Mouse (Mus musculus) liver, embryonic 11.5 days (tissue): ENCODE measurements around the gene Id3. TPM values are rescaled to one million over a fixed set of nuclear protein-coding genes. Genes with fewer than 3 reads are reported as not detected.
A peak's percentile ranks its signal among the peaks of the same experiment; 100 is the strongest.

Experiments used
- ATAC-seq: fragments of 200-750 bp; cut with Nextera tagmentation; replicated peaks from 2 replicates; pipeline ENCODE4 v1.8.0; 2017; ENCODE audit warnings: moderate number of reproducible peaks, mild to moderate bottlenecking, moderate TSS enrichment, moderate library complexity; ENCODE audit not compliant: low FRiP score
- DNase-seq: peaks from one replicate; pipeline ENCODE4 v3.0.0-alpha.2; 2017; ENCODE audit warnings: low spot score
- H3K27ac ChIP-seq: fragments of 300-500 bp; sonication (generic); 2 replicates; pipeline ENCODE4 v1.5.1; 2014; ENCODE audit warnings: mild to moderate bottlenecking, low read depth, low read length, control low read depth
- H3K27me3 ChIP-seq: fragments of 300-500 bp; sonication (generic); replicated peaks from 2 replicates; pipeline ENCODE4 v1.6.1; 2014; ENCODE audit warnings: low read length, mixed read lengths; ENCODE audit not compliant: control insufficient read depth, insufficient read depth
- H3K36me3 ChIP-seq: fragments of 300-500 bp; sonication (generic); 2 replicates; pipeline ENCODE4 v1.6.1; 2014; ENCODE audit warnings: mild to moderate bottlenecking, low read length, moderate library complexity, mixed read lengths; ENCODE audit not compliant: control insufficient read depth, insufficient read depth
- H3K4me1 ChIP-seq: fragments of 300-500 bp; sonication (generic); replicated peaks from 2 replicates; pipeline ENCODE4 v1.6.1; 2014; ENCODE audit warnings: low read length, mixed read lengths; ENCODE audit not compliant: control insufficient read depth, insufficient read depth
- H3K4me2 ChIP-seq: fragments of 300-500 bp; sonication (generic); 2 replicates; pipeline ENCODE4 v1.6.1; 2014; ENCODE audit warnings: mild to moderate bottlenecking, control low read depth, moderate library complexity
- H3K4me3 ChIP-seq: fragments of 300-500 bp; sonication (generic); 2 replicates; pipeline ENCODE4 v1.5.1; 2014; ENCODE audit warnings: low read depth, low read length, control low read depth
- H3K9ac ChIP-seq: fragments of 300-500 bp; sonication (generic); 2 replicates; pipeline ENCODE4 v1.6.1; 2014; ENCODE audit warnings: low read depth, low read length, control low read depth
- H3K9me3 ChIP-seq: fragments of 300-500 bp; sonication (generic); 2 replicates; pipeline ENCODE4 v1.6.1; 2016; ENCODE audit warnings: low read length, inconsistent platforms, mixed read lengths; ENCODE audit not compliant: control insufficient read depth
- WGBS: fragments of 180-500 bp; shearing (Covaris S2); extraction: QIAGEN DNeasy Blood & Tissue Kit; methylation state at CpG from one replicate; pipeline ENCODE4 v1.1.7; 2014; 5-methylcytosine and 5-hydroxymethylcytosine counted together
- polyA plus RNA-seq: library from polyadenylated mRNA; unstranded; fragments of >200 nt; fragmentation: Nextera tagmentation; extraction: Ambion mirVana; gene quantifications from 2 replicates; pipeline ENCODE4 v1.2.1, GENCODE M21; 2014

Id3 gene
- polyA plus RNA-seq, 1 experiment from 2014 or later = 200 TPM

DNA sequence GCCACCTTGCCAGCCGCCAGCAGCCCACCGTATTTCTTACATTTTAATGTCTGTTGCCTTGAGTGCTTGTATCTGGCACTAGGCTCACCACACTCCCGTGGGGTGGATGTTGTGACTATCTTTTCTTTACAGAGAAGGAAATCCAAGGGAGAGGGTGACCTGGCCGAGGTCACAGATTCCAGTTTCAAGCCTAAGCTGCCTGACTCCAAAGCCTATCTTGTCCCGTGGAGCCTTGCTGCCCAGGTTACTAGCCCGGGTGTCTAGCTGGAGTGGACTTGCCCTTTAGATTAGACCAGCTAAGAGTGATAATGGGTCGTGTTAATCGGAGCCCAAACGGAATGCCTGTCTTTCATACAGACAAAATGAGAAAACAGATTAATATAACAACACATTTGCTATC, 9.5 kb upstream of the Id3 start:
- Histone ChIP-seq H3K4me1 (peaks cover 8% of the 10 kb centered on the region), H3K9ac (no peak overlapping the region), H3K4me3 (no peak overlapping the region), H3K27ac (peak overlapping the region; percentile 90; the same call in 1 of the 2 replicates), H3K36me3 (no peaks in the 10 kb centered on the region), H3K27me3 (peaks cover 43% of the 10 kb centered on the region), H3K4me2 (peak overlapping the region; percentile 68; the same call in 1 of the 2 replicates), H3K9me3 (no peaks in the 10 kb centered on the region)
- no peak for DNase-seq
- WGBS = 19% methylated on average over 9 of the region's 9 CpGs
- no peak for ATAC-seq

DNA sequence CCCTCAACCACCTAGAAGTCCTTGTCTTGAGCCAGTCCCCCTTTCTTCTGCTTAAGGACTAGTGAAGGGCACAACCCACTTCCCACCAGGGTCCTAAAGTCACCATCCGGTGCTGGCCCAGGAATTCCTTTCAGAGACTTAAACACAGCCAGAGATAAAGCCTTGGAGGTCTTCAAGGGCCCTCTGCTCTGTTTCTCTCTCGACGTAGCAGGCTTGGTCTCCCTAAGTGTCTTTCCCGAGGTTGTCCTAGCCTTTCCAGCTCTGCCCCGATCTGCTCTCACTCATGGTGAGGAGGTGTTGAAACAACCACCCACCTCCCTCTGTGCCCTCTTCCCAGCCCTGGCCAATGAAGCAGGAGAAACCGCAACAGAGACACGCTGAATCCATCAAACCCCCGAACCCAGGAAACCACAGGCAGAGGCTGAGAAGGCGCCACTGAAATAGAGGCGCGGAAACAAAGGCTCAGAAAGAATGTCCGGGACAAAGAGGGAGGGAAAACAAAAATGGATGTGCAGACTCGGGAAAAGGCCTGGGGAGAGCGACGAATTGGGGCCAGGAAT, 8.8 kb upstream of the Id3 start:
- H3K9me3 ChIP-seq = no peaks in the 10 kb centered on the region
- H3K27me3 ChIP-seq = peaks cover 47% of the 10 kb centered on the region
- no peak for DNase-seq
- under 1% methylated on average over 15 of the region's 15 CpGs for WGBS
- no peak for ATAC-seq
- peak overlapping the region; percentile 62 for H3K9ac ChIP-seq
- peaks cover 12% of the 10 kb centered on the region for H3K4me1 ChIP-seq
- H3K36me3 ChIP-seq = no peaks in the 10 kb centered on the region
- H3K4me2 ChIP-seq = peak overlapping the region; percentile 68
- peak overlapping the region; percentile 41 for H3K4me3 ChIP-seq
- H3K27ac ChIP-seq = peak overlapping the region; percentile 90

DNA sequence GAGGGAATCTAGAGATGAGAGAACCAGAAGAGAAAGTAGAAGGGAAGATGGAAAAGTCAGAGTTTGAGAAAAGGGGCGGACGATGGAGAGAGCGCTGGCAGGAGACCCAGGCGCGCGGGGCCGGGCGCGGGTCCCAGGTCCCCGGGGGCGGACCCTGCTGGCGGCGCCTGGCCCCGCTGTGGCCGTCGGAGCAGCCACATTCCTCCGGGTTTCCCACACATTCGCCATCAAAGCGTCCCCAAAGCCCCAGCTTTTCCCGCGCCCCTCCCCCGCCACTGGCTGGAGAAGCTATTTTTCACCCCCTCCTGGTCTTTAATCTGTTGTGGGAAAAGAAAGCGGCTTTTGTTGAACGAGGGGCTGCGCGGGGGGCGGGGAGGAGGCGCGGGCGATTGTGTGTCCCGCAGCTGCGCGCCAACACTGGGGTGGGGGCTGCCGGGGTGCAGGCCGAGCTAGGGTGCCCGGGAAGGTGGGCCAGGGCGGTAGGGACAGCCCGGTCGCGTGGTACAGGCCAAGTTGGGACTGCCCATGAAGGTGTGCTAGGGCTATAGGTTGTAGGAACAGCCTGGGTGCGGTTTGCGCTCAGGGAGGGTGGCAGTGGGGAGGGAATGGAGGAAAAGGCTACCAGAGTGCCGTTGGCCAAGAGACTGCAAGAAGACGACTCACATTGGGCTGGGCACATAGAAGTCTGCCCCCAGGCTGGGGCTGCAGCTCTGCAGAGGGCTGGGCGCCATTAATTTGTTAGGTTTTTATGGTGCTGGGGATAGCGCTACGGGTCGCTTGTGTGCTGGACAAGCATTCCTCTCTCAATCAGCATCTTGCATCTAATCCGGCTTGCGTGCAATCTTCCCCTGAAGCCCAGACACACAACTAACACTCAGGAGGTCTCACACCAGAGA, 8.1 kb upstream of the Id3 start:
- H3K9ac ChIP-seq = peak overlapping the region; percentile 62
- ATAC-seq = no peak
- H3K4me1 ChIP-seq = peaks cover 17% of the 10 kb centered on the region
- WGBS = 3% methylated on average over 49 of the region's 50 CpGs
- peaks cover 47% of the 10 kb centered on the region for H3K27me3 ChIP-seq
- H3K36me3 ChIP-seq = no peaks in the 10 kb centered on the region
- H3K27ac ChIP-seq = peak overlapping the region; percentile 90
- H3K9me3 ChIP-seq = no peaks in the 10 kb centered on the region
- peak; percentile 54 for DNase-seq
- H3K4me3 ChIP-seq = peak overlapping the region; percentile 41
- peak overlapping the region; percentile 68 for H3K4me2 ChIP-seq

DNA sequence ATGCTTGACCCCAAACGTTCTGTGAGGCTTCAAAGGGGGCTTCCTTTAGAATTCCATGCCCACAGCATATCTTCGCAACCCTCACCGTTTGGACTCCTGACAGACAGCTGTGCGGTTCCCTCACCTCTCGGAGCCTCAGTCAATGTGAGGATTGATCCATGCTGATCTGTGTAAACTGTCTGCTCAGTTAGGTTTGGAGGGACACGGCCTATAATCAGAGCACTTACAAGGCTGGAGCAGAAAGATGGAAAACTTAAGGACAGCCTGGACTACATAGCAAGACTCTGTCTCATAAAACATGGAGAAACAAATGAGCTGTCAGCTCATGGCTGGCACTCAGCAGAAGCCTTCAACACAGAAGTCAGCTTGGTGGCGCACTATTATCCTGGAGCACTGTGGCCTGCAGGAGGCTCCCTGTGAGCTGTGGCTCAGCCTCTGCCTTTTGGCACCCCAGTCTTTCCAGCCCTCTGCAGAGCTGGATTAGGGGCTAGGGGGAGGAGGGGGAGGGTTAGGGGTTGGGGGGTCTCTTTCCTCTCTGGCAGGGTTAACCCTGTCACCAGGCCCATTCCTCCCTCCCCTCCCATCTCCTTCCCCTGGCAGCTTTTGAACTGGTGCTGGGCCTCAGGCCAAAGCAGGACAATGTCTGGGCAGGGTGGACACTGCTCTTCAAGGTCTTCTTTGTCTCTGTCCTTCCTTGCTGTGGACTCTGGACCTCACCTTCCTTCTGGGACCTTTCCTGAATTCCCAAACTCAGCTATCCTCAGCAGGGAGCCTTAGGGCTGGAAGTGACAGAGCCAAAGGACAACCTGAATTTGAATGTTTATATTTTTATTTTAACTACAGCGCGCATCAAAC, 7.2 kb upstream of the Id3 start:
- Histone ChIP-seq H3K4me1 (peaks cover 22% of the 10 kb centered on the region), H3K36me3 (no peaks in the 10 kb centered on the region), H3K9ac (no peak overlapping the region), H3K27ac (peak overlapping the region; percentile 90), H3K4me3 (no peak overlapping the region), H3K4me2 (peak overlapping the region; percentile 68; the same call in 1 of the 2 replicates), H3K27me3 (peaks cover 52% of the 10 kb centered on the region), H3K9me3 (no peaks in the 10 kb centered on the region)
- no peak for DNase-seq
- 38% methylated on average over 9 of the region's 9 CpGs for WGBS
- ATAC-seq = no peak

DNA sequence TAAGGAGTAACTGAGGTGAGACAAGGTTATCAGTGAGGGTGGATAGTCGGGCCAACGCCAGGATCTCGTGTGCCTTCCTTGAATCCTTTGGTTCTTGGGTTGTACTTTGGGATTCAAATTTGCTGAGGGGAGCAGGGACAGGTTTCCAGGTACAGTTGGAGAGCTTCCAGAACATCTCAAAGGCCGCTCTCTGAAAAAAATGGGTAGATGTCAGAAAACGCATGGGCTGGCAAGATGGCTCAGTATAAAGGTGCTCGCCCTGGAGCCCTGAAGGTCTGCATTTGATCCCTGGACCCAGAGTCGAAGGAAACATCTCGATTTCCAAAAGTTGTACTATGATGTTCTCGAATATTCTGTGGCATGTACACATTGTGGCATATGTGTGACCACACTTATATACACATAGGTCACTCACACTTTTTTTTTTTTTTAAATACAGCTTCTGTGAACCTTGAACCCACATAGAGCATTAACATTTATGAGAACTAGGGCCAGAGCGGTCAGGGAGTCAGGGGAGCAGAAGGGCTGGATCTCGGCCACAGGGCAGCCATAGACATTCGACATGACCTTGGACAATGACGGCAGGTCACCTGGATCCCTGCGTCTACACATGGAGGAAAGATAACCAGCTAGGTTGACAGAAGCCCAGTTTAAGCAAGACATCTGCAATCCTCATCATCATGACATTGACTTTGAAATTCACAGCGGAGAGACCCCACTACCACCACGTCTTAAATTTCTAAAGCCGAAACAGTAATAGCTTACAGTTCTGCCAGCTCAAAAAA, 3.8 kb upstream of the Id3 start:
- Histone ChIP-seq H3K4me3 (no peak overlapping the region), H3K36me3 (no peaks in the 10 kb centered on the region), H3K27ac (peak overlapping the region; percentile 40), H3K4me1 (peaks cover 43% of the 10 kb centered on the region), H3K9ac (no peak overlapping the region), H3K9me3 (no peaks in the 10 kb centered on the region), H3K27me3 (peaks cover 69% of the 10 kb centered on the region), H3K4me2 (peak overlapping the region; percentile 46)
- DNase-seq (no peak), ATAC-seq (no peak)
- 53% methylated on average over 17 of the region's 17 CpGs for WGBS

DNA sequence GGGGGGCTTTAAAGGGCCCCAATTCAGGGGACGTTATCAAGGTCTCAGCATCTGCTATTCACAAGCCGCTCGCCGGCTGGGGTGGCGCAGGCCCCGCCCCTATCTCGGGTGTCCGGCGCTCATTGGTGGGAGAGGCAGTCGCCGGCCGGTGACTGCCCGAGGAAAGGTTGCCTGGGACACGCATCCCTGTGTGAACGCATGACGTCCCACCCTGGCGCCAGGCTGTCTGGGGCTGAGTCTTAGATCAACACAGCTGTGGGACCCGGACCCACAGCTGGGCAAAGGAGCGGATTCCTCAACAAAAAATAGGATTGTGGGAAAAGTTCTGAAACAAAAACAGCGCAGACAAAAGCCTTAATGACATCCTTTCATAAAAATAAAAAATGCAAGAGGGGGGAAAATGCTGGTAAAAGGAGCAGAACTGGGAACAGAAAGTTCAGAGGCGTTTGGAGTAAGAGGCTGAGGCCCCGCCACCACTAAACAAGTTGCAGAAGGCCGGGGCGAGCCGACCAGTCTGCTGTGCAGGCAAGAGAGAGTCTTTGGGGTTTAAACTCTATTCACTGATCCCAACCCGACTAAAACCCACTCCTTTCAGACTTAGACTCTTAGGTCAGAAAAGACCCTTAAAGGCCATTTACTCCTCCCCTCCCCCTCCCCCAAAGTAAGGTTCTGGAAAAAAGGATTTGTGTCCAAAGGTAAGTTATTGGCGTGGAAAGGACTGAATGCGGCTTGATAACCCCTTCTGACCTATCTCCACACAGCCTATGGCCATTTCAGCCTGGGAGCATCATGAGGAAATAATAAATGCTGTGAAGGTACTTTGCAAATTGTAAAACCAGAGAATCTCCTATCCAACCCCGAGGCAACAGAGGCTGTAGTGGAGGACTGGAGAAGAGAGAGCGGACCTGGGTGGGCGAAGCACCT, 2.7 kb upstream of the Id3 start:
- Histone ChIP-seq H3K27me3 (peaks cover 69% of the 10 kb centered on the region), H3K4me2 (peak overlapping the region; percentile 46), H3K27ac (peak overlapping the region; percentile 88), H3K9ac (no peak overlapping the region; the same call in 1 of the 2 replicates), H3K36me3 (no peaks in the 10 kb centered on the region), H3K4me1 (peaks cover 42% of the 10 kb centered on the region), H3K9me3 (no peaks in the 10 kb centered on the region), H3K4me3 (no peak overlapping the region)
- 9% methylated on average over 31 of the region's 31 CpGs for WGBS
- DNase-seq (peak; percentile 89), ATAC-seq (peak; percentile 72)

DNA sequence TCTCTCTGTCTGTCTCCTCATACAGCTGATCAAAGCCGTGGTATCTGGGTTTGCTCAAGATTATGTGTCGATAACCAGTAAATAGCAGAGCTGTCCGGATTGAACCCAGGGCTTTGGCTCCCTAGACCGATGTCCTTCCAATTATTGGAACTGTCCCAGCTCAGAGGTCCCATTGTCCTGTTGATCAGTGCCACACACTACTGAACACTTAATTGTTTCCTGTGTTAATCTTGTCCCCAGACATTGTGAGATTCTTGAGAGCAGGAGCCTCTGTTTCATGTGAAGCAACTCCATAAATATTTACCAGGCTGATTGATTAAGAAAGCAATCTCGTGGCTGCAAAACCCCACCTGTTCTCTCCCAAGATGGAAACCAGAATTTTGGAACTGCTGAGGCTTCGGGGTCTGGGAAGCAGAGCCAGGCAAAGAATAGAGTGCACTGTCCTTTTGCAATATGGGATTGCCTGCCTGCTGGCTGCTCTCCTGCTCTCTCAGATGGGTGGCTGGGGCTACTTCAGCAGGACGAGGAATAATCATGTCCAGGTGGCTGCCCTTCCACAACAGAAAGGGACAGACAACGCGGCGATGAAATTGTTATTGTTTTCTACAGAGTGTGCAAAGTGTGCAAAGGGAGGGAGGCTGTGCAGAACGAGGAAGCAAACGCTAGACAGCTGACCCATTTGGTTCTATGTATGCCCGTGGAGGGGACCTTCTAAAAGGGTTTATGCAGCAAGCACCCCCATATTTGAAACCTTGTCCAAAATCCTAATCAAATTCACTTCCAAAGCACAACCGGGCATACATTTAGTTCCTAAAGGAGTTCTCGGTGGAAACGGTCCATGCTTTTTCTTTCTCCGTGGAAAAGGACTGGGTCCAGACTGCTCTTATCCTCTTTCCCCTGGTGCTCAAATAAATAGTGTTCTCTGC, 767 bp upstream of the Id3 start:
- Histone ChIP-seq H3K36me3 (no peaks in the 10 kb centered on the region), H3K4me1 (peaks cover 49% of the 10 kb centered on the region), H3K27me3 (peaks cover 76% of the 10 kb centered on the region), H3K9ac (0 out of 2 replicates have a peak overlapping the region, but pooled peaks have one; percentile 36), H3K4me3 (peak overlapping the region; percentile 61; the same call in 1 of the 2 replicates), H3K27ac (peak overlapping the region; percentile 86), H3K9me3 (no peaks in the 10 kb centered on the region), H3K4me2 (peak overlapping the region; percentile 74)
- no peak for ATAC-seq
- DNase-seq = no peak
- whole genome bisulfite sequencing = 27% methylated on average over 17 of the region's 17 CpGs
